Comparison of ENCODE assay signal across 25 mouse cellular contexts in genomic region chr16:20418054-20418453, GRCm38 (mm10).
"Had no signal": no experiment of that assay in that cellular context is flagged by ENCODE, and none has a peak within 500 bp of the region (broad histone marks: within the 10 kb centered on the region; RNA-seq: fewer than 3 reads in every experiment).

No protein-coding gene starts in this region.

- DNase-seq: gastrocnemius, adult 2 months; gastrocnemius, postnatal 10 days; gastrocnemius, postnatal 25 days; heart, adult 18-20 months; heart, postnatal 10 days; heart, postnatal 4 days; kidney, adult 18-20 months; kidney, adult 8-10 months; kidney, postnatal 10 days; kidney, postnatal 25 days; kidney, postnatal 4 days; liver, embryonic 13.5 days had no signal

- H3K4me2 ChIP-seq: heart, embryonic 12.5 days; hindbrain, embryonic 12.5 days; hindbrain, embryonic 14.5 days; limb, embryonic 12.5 days; liver, embryonic 13.5 days; liver, embryonic 15.5 days had no signal

- H3K9ac ChIP-seq: heart, embryonic 12.5 days; hindbrain, embryonic 12.5 days; hindbrain, embryonic 14.5 days; limb, embryonic 12.5 days; liver, embryonic 13.5 days; liver, embryonic 15.5 days had no signal

- H3K9me3 ChIP-seq: heart, embryonic 10.5 days; heart, embryonic 12.5 days; hindbrain, embryonic 10.5 days; hindbrain, embryonic 12.5 days; limb, embryonic 10.5 days; limb, embryonic 12.5 days; liver, embryonic 13.5 days; liver, embryonic 15.5 days had no signal

- H3K27me3 ChIP-seq: heart, embryonic 12.5 days; hindbrain, embryonic 12.5 days; limb, embryonic 12.5 days; liver, embryonic 13.5 days; liver, embryonic 15.5 days had no signal

- ATAC-seq: hindbrain, embryonic 16.5 days; inflammation-experienced regulatory T-cells, adult 6 months; intestine, postnatal 0 days had no signal

- H3K27ac ChIP-seq: gastrocnemius, adult 2 months; heart, embryonic 10.5 days; hindbrain, embryonic 10.5 days; hindbrain, embryonic 12.5 days; hindbrain, embryonic 14.5 days; layer of hippocampus, adult 2 months; left cerebral cortex, adult 2 months; limb, embryonic 10.5 days; limb, embryonic 12.5 days; liver, embryonic 13.5 days; liver, embryonic 15.5 days had no signal

- H3K4me3 ChIP-seq: gastrocnemius, adult 2 months; heart, embryonic 10.5 days; heart, embryonic 12.5 days; hindbrain, embryonic 10.5 days; hindbrain, embryonic 12.5 days; layer of hippocampus, adult 2 months; left cerebral cortex, adult 2 months; limb, embryonic 10.5 days; limb, embryonic 12.5 days; liver, embryonic 13.5 days; liver, embryonic 15.5 days had no signal

- H3K4me1 ChIP-seq: hindbrain, embryonic 10.5 days; hindbrain, embryonic 12.5 days; limb, embryonic 10.5 days; limb, embryonic 12.5 days had no signal
